Mouse (Mus musculus): ENCODE data around the gene Map2k7.

- TF ChIP-seq MAX (IDR thresholded peaks at IDR 0.05; ENCODE audit: low read length) (0 out of 2 replicates have a peak, but pooled peaks have one; percentile 31), CTCF (IDR thresholded peaks at IDR 0.05 in 2 of 3, conservative IDR thresholded peaks at IDR 0.05 in 1 of 3; ENCODE audit: control insufficient read depth in 1 of 3, insufficient read depth in 1 of 3, low read depth in 2 of 3, low read length in 3 of 3, poor library complexity in 1 of 3, severe bottlenecking in 1 of 3) (no peak), RAD21 (IDR thresholded peaks at IDR 0.05; ENCODE audit: low read depth, low read length) (no peak), GATA1 (IDR thresholded peaks at IDR 0.05; ENCODE audit: low read depth, low read length) (no peak), RCOR1 (IDR thresholded peaks at IDR 0.05; ENCODE audit: low read depth, low read length) (no peak), MAFK (IDR thresholded peaks at IDR 0.05; ENCODE audit: borderline replicate concordance, low read depth, low read length) (no peak), EP300 (IDR thresholded peaks at IDR 0.05; ENCODE audit: low read depth in 1 of 2, low read length in 2 of 2) (no peak)
Measured at GRCm38 (mm10) chr8:4213210-4214005, 25.1 kb upstream of the Map2k7 start.
